Mouse (Mus musculus): ENCODE data around the gene Slc41a3. TPM values are rescaled to one million over a fixed set of nuclear protein-coding genes. Genes with fewer than 3 reads are reported as not detected.

The Slc41a3 gene
- polyA plus RNA-seq, 1 experiment from 2014 or later: 4.3 TPM

GRCm38 (mm10) chr6:90616481-90616880 is 12.0 kb downstream of the Slc41a3 start:
- no peak overlapping the region for H3K9ac ChIP-seq (ENCODE audit: low read length)
- no peaks in the 10 kb centered on the region for H3K9me3 ChIP-seq (ENCODE audit: control insufficient read depth, low read length)
- ATAC-seq (ENCODE audit: low FRiP score, low TSS enrichment) (no peak), DNase-seq (ENCODE audit: low spot score) (no peak)
- no peaks in the 10 kb centered on the region for H3K36me3 ChIP-seq (ENCODE audit: control insufficient read depth, insufficient read depth, low read length)
- H3K4me3 ChIP-seq (ENCODE audit: low read depth, low read length): no peak overlapping the region
- no peak overlapping the region for H3K27ac ChIP-seq (replicated peaks)
- H3K4me2 ChIP-seq (replicated peaks; ENCODE audit: low read depth): no peak overlapping the region
- 85% methylated on average over 6 of the region's 6 CpGs for WGBS
- H3K4me1 ChIP-seq (replicated peaks; ENCODE audit: control insufficient read depth, insufficient read depth): 0 out of 2 replicates have a peak, but pooled peaks cover 3% of the 10 kb centered on the region
- TF ChIP-seq EP300 (optimal IDR thresholded peaks at IDR 0.05): no peak
- no peak for TF ChIP-seq CTCF (IDR thresholded peaks at IDR 0.05; ENCODE audit: low read depth)
- H3K27me3 ChIP-seq (ENCODE audit: control insufficient read depth, insufficient read depth, low read length): no peaks in the 10 kb centered on the region

- no peak overlapping the region for H3K27ac ChIP-seq (replicated peaks)
- no peak overlapping the region for H3K9ac ChIP-seq (ENCODE audit: low read length)
- TF ChIP-seq EP300 (optimal IDR thresholded peaks at IDR 0.05) (no peak), CTCF (IDR thresholded peaks at IDR 0.05; ENCODE audit: low read depth) (no peak)
- H3K4me2 ChIP-seq (replicated peaks; ENCODE audit: low read depth): no peak overlapping the region
- H3K4me3 ChIP-seq (ENCODE audit: low read depth, low read length): no peak overlapping the region
- H3K4me1 ChIP-seq (replicated peaks; ENCODE audit: control insufficient read depth, insufficient read depth): 0 out of 2 replicates have a peak, but pooled peaks cover 3% of the 10 kb centered on the region
- DNase-seq (ENCODE audit: low spot score) (no peak), ATAC-seq (ENCODE audit: low FRiP score, low TSS enrichment) (no peak)
- no peaks in the 10 kb centered on the region for H3K9me3 ChIP-seq (ENCODE audit: control insufficient read depth, low read length)
- 73% methylated on average over 4 of the region's 4 CpGs for WGBS
- no peaks in the 10 kb centered on the region for H3K27me3 ChIP-seq (ENCODE audit: control insufficient read depth, insufficient read depth, low read length)
- no peaks in the 10 kb centered on the region for H3K36me3 ChIP-seq (ENCODE audit: control insufficient read depth, insufficient read depth, low read length)
Measured at GRCm38 (mm10) chr6:90618274-90618673, 13.7 kb downstream of the Slc41a3 start.

- ATAC-seq (ENCODE audit: low FRiP score, low TSS enrichment) (peak; percentile 60), DNase-seq (ENCODE audit: low spot score) (peak; percentile 58)
- 0 out of 2 replicates have a peak overlapping the region, but pooled peaks have one; percentile 8 for H3K9ac ChIP-seq (ENCODE audit: low read length)
- H3K4me1 ChIP-seq (replicated peaks; ENCODE audit: control insufficient read depth, insufficient read depth): 0 out of 2 replicates have a peak, but pooled peaks cover 3% of the 10 kb centered on the region
- no peaks in the 10 kb centered on the region for H3K36me3 ChIP-seq (ENCODE audit: control insufficient read depth, insufficient read depth, low read length)
- WGBS: 67% methylated on average over 19 of the region's 19 CpGs
- H3K9me3 ChIP-seq (ENCODE audit: control insufficient read depth, low read length): no peaks in the 10 kb centered on the region
- H3K27me3 ChIP-seq (ENCODE audit: control insufficient read depth, insufficient read depth, low read length): no peaks in the 10 kb centered on the region
- no peak overlapping the region for H3K27ac ChIP-seq (replicated peaks)
- H3K4me3 ChIP-seq (ENCODE audit: low read depth, low read length): no peak overlapping the region
- TF ChIP-seq EP300 (optimal IDR thresholded peaks at IDR 0.05) (no peak), CTCF (IDR thresholded peaks at IDR 0.05; ENCODE audit: low read depth) (no peak)
- H3K4me2 ChIP-seq (replicated peaks; ENCODE audit: low read depth): no peak overlapping the region
Measured at GRCm38 (mm10) chr6:90618821-90619636, 14.5 kb downstream of the Slc41a3 start.

- no peak overlapping the region for H3K27ac ChIP-seq (replicated peaks)
- H3K9me3 ChIP-seq (ENCODE audit: control insufficient read depth, low read length): no peaks in the 10 kb centered on the region
- no peak overlapping the region for H3K9ac ChIP-seq (ENCODE audit: low read length)
- no peak overlapping the region for H3K4me3 ChIP-seq (ENCODE audit: low read depth, low read length)
- H3K4me1 ChIP-seq (replicated peaks; ENCODE audit: control insufficient read depth, insufficient read depth): peaks cover 3% of the 10 kb centered on the region; the same call in 1 of the 2 replicates
- no peaks in the 10 kb centered on the region for H3K36me3 ChIP-seq (ENCODE audit: control insufficient read depth, insufficient read depth, low read length)
- H3K4me2 ChIP-seq (replicated peaks; ENCODE audit: low read depth): no peak overlapping the region
- no peak for DNase-seq (ENCODE audit: low spot score)
- no peaks in the 10 kb centered on the region for H3K27me3 ChIP-seq (ENCODE audit: control insufficient read depth, insufficient read depth, low read length)
- no peak for ATAC-seq (ENCODE audit: low FRiP score, low TSS enrichment)
- no peak for TF ChIP-seq EP300 (optimal IDR thresholded peaks at IDR 0.05)
- TF ChIP-seq CTCF (IDR thresholded peaks at IDR 0.05; ENCODE audit: low read depth): no peak
- 81% methylated on average over 5 of the region's 5 CpGs for WGBS
Measured at GRCm38 (mm10) chr6:90619936-90620335, 15.4 kb downstream of the Slc41a3 start.

- DNase-seq (ENCODE audit: low spot score) (no peak), ATAC-seq (ENCODE audit: low FRiP score, low TSS enrichment) (peak; percentile 19; the same call in 1 of the 2 replicates)
Measured at GRCm38 (mm10) chr6:90620791-90621583, 16.5 kb downstream of the Slc41a3 start.

More at GRCm38 (mm10) chr6:90620791-90621583, 16.5 kb downstream of the Slc41a3 start:
- 64% methylated on average over 9 of the region's 9 CpGs for WGBS
- H3K4me1 ChIP-seq (replicated peaks; ENCODE audit: control insufficient read depth, insufficient read depth): peaks cover 3% of the 10 kb centered on the region; the same call in 1 of the 2 replicates
- no peak overlapping the region for H3K4me2 ChIP-seq (replicated peaks; ENCODE audit: low read depth)
- no peak overlapping the region for H3K27ac ChIP-seq (replicated peaks)
- no peaks in the 10 kb centered on the region for H3K27me3 ChIP-seq (ENCODE audit: control insufficient read depth, insufficient read depth, low read length)
- TF ChIP-seq CTCF (IDR thresholded peaks at IDR 0.05; ENCODE audit: low read depth) (no peak), EP300 (optimal IDR thresholded peaks at IDR 0.05) (no peak)
- no peak overlapping the region for H3K9ac ChIP-seq (ENCODE audit: low read length)
- no peak overlapping the region for H3K4me3 ChIP-seq (ENCODE audit: low read depth, low read length)
- no peaks in the 10 kb centered on the region for H3K9me3 ChIP-seq (ENCODE audit: control insufficient read depth, low read length)
- no peaks in the 10 kb centered on the region for H3K36me3 ChIP-seq (ENCODE audit: control insufficient read depth, insufficient read depth, low read length)

All from stomach, postnatal 0 days (tissue).